Mouse (Mus musculus) adrenal gland, adult 8-10 months (tissue): ENCODE measurements around the gene Gm13199. TPM values are rescaled to one million over a fixed set of nuclear protein-coding genes. Genes with fewer than 3 reads are reported as not detected.

Source experiments
- DNase-seq: peaks from one replicate; pipeline ENCODE4 v3.0.0; 2022
- total RNA-seq, 4 experiments: library from RNA; stranded (reverse); gene quantifications; 2 replicates each; pipeline ENCODE4 v1.2.4; 2022

Gm13199 gene
- total RNA-seq, 4 experiments from 2014 or later = 1.1 to 1.4 (median 1.3) TPM; not detected in 1

- DNase-seq = no peak
Observed at GRCm38 (mm10) chr2:5821264-5821663, 41.5 kb downstream of the Gm13199 start.

Other genes starting within 250 kb of the Gm13199 start
- 10 to 100 TPM in 2 of 4 experiments, 1 to 10 TPM in 2; 7.3 to 13.2 (median 10.9) TPM for gene Camk1d, start 148.4 kb downstream of the Gm13199 start, total RNA-seq
- 10 to 100 TPM; 34.7 to 42.0 (median 38.7) TPM for gene Nudt5, start 17.9 kb downstream of the Gm13199 start, total RNA-seq
- 100 to 1,000 TPM; 138 to 175 (median 140) TPM for gene Cdc123, start 17.8 kb downstream of the Gm13199 start, total RNA-seq
- gene Sec61a2, start 32.5 kb upstream of the Gm13199 start, total RNA-seq = 10 to 100 TPM; 33.2 to 71.0 (median 47.7) TPM
- 10 to 100 TPM; 12.2 to 23.6 (median 16.3) TPM for gene Dhtkd1, start 79.9 kb upstream of the Gm13199 start, total RNA-seq
- 10 to 100 TPM; 22.7 to 33.4 (median 28.6) TPM for gene Upf2, start 88.5 kb upstream of the Gm13199 start, total RNA-seq